Mouse (Mus musculus): ENCODE results near the gene Sox12.

DNA sequence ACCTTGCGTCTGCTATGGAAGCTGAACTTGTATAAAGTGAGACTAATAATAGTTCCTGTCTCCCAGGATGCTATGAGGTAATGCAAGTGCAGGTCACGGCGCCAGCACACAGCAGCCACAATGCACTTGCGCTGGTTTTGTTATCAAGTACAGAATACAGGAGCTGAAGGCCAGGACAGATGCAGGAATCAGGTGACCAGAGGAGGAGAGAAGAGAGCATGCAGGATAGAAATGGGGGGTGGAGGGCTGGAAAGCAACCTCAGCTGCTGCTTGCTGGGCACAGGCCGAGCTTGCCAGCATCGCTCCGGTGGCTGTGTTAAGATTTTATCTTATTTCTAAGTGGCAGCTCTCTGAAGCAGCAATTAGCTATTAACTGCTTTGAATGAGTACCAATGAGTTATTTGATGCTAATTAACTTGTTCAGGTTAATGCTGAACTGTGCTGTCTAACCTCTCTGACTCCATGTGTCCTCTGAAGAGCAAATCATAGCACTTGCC lies 38.6 kb upstream of the Sox12 start:
- TF ChIP-seq CTCF (IDR thresholded peaks at IDR 0.05; ENCODE audit: insufficient read depth, low read depth, low read length) (no peak), POLR2A (IDR thresholded peaks at IDR 0.05; ENCODE audit: insufficient read depth, low read depth, low read length) (no peak)
